Comparison of ENCODE assay signal across 9 mouse cellular contexts in genomic region chr9:13848481-13849480, GRCm38 (mm10). TPM values are rescaled to one million over a fixed set of nuclear protein-coding genes. Genes with fewer than 3 reads are reported as not detected.
DNase-seq lines count a peak whose midpoint lies in the region; ATAC-seq lines count a peak whose summit lies in the region.
"Had no signal": no experiment of that assay in that cellular context is flagged by ENCODE, and none has a peak within 500 bp of the region (broad histone marks: within the 10 kb centered on the region; RNA-seq: fewer than 3 reads in every experiment).

No protein-coding gene starts in this region.

- H3K27me3 ChIP-seq in hindbrain, embryonic 11.5 days (ENCODE audit: control insufficient read depth, insufficient read depth, low read length): no peaks in the 10 kb centered on the region
- no peaks in the 10 kb centered on the region for H3K27me3 ChIP-seq in hindbrain, embryonic 10.5 days (ENCODE audit: insufficient read depth, poor library complexity, severe bottlenecking)
- no peaks in the 10 kb centered on the region for H3K27me3 ChIP-seq in hindbrain, embryonic 15.5 days

- peak; percentile 49; the same call in 1 of the 2 replicates for ATAC-seq in hindbrain, embryonic 11.5 days (ENCODE audit: low FRiP score)
- ATAC-seq in hindbrain, embryonic 15.5 days (ENCODE audit: low FRiP score, low read depth): peak; percentile 87
- peak; percentile 55; the same call in 1 of the 2 replicates for ATAC-seq in neutrophil, adult 5-6 weeks (ENCODE audit: extremely low read depth, insufficient number of reproducible peaks, low FRiP score, poor library complexity, severe bottlenecking)

- 86% methylated on average over 10 of the region's 10 CpGs for WGBS in hindbrain, embryonic 11.5 days
- WGBS in hindbrain, embryonic 10.5 days: 78% methylated on average over 10 of the region's 10 CpGs
- WGBS in hindbrain, embryonic 15.5 days: 79% methylated on average over 10 of the region's 10 CpGs

- no peak overlapping the region for H3K4me3 ChIP-seq in hindbrain, embryonic 11.5 days (ENCODE audit: low read depth, low read length)
- H3K4me3 ChIP-seq in hindbrain, embryonic 10.5 days: no peak overlapping the region
- no peak overlapping the region for H3K4me3 ChIP-seq in hindbrain, embryonic 15.5 days
- H3K4me3 ChIP-seq: erythroblast, embryonic 14.5 days had no signal

- no peak overlapping the region for H3K9ac ChIP-seq in hindbrain, embryonic 11.5 days (ENCODE audit: low read depth, low read length)
- H3K9ac ChIP-seq in hindbrain, embryonic 15.5 days: no peak overlapping the region

- no peaks in the 10 kb centered on the region for H3K4me1 ChIP-seq in hindbrain, embryonic 11.5 days (replicated peaks; ENCODE audit: control insufficient read depth, insufficient read depth, low read length)
- no peaks in the 10 kb centered on the region for H3K4me1 ChIP-seq in hindbrain, embryonic 10.5 days (replicated peaks)
- H3K4me1 ChIP-seq in hindbrain, embryonic 15.5 days (replicated peaks): no peaks in the 10 kb centered on the region

- H3K36me3 ChIP-seq in hindbrain, embryonic 11.5 days (ENCODE audit: control insufficient read depth, insufficient read depth, low read length): no peaks in the 10 kb centered on the region
- H3K36me3 ChIP-seq in hindbrain, embryonic 10.5 days: peaks cover 34% of the 10 kb centered on the region
- H3K36me3 ChIP-seq in hindbrain, embryonic 15.5 days: peaks cover 19% of the 10 kb centered on the region

- intact Hi-C loops in left cerebral cortex, postnatal 25 days (cut with DNase I): loop anchor here (2.0 to 5.0 kb wide), 2 partner anchors 494 to 654 kb away; partner anchors contain the start of genes Cwc15 and Kdm4d

- no peaks in the 10 kb centered on the region for H3K9me3 ChIP-seq in hindbrain, embryonic 11.5 days (ENCODE audit: control insufficient read depth, low read length)
- H3K9me3 ChIP-seq in hindbrain, embryonic 10.5 days: no peaks in the 10 kb centered on the region
- H3K9me3 ChIP-seq in hindbrain, embryonic 15.5 days: no peaks in the 10 kb centered on the region

- H3K27ac ChIP-seq in hindbrain, embryonic 11.5 days (ENCODE audit: low read depth, low read length): no peak overlapping the region
- no peak overlapping the region for H3K27ac ChIP-seq in hindbrain, embryonic 10.5 days
- H3K27ac ChIP-seq in hindbrain, embryonic 15.5 days (replicated peaks): no peak overlapping the region

- peak; percentile 56 for DNase-seq in hindbrain, embryonic 11.5 days (ENCODE audit: low spot score)
- no peak for DNase-seq in hindbrain, embryonic 10.5 days (ENCODE audit: low spot score)
- peak; percentile 71 for DNase-seq in ES-CJ7 (ENCODE audit: low read depth, low spot score)
- peak; percentile 18 for DNase-seq in c-Kit-positive CD71-positive TER-119-positive erythroid progenitor cells, embryonic 14.5 days (ENCODE audit: low spot score)
- DNase-seq in left cerebral cortex, postnatal 25 days (ENCODE audit: low spot score in 2 of 2): peak; percentile 36 to 63
- no peak for DNase-seq in urinary bladder, postnatal 36 days (ENCODE audit: low spot score in 2 of 2)

- H3K4me2 ChIP-seq in hindbrain, embryonic 11.5 days (replicated peaks; ENCODE audit: low read depth, low read length): no peak overlapping the region
- no peak overlapping the region for H3K4me2 ChIP-seq in hindbrain, embryonic 15.5 days

RNA-seq across cellular contexts. Expression of gene Fam76b, which starts 21.3 kb away (rescaled TPM):
- polyA plus RNA-seq in hindbrain, embryonic 11.5 days (2014; fragmentation: Nextera tagmentation; extraction: Ambion mirVana): 30.2 and 33.8 TPM in 2 replicates
- polyA plus RNA-seq in hindbrain, embryonic 10.5 days (2016; fragmentation: Nextera tagmentation; extraction: Ambion mirVana): 21.5 and 22.1 TPM in 2 replicates
- polyA plus RNA-seq in hindbrain, embryonic 15.5 days (2015; fragmentation: Nextera tagmentation; extraction: Ambion mirVana): 19.1 and 19.7 TPM in 2 replicates
- 10 to 100 TPM; 16.7 to 17.5 TPM for total RNA-seq in left cerebral cortex, postnatal 25 days (2021)
- 93.3 and 101 TPM in 2 replicates for total RNA-seq in neutrophil, adult 5-6 weeks (2017)

RNA-seq across cellular contexts. Expression of gene Cep57, which starts 21.9 kb away (rescaled TPM):
- polyA plus RNA-seq in hindbrain, embryonic 11.5 days (2014; fragmentation: Nextera tagmentation; extraction: Ambion mirVana): 60.2 and 66.1 TPM in 2 replicates
- polyA plus RNA-seq in hindbrain, embryonic 10.5 days (2016; fragmentation: Nextera tagmentation; extraction: Ambion mirVana): 45.7 and 61.1 TPM in 2 replicates
- polyA plus RNA-seq in hindbrain, embryonic 15.5 days (2015; fragmentation: Nextera tagmentation; extraction: Ambion mirVana): 34.7 and 35.6 TPM in 2 replicates
- total RNA-seq in left cerebral cortex, postnatal 25 days (2021): 10 to 100 TPM; 15.6 to 17.7 TPM
- 70.3 and 78.2 TPM in 2 replicates for total RNA-seq in neutrophil, adult 5-6 weeks (2017)

Comparison
In these comparisons a context has a peak if more than half of its experiments do, and no peak if none do; other contexts are left out.
1. DNase-seq: peak in hindbrain, embryonic 11.5 days (single experiment), ES-CJ7 (single experiment), c-Kit-positive CD71-positive TER-119-positive erythroid progenitor cells, embryonic 14.5 days (single experiment) and left cerebral cortex, postnatal 25 days (2 of 2); none in hindbrain, embryonic 10.5 days (single experiment) and urinary bladder, postnatal 36 days (0 of 2).
2. Peak in every context shown above with its lines, with median percentiles within 50 percentile points of each other: ATAC-seq.